Mouse (Mus musculus): ENCODE results near the gene Plcd1. TPM values are rescaled to one million over a fixed set of nuclear protein-coding genes. Genes with fewer than 3 reads are reported as not detected.

Plcd1 gene
- polyA plus RNA-seq, 1 experiment from 2014 or later, result 12.9 TPM

- H3K9ac ChIP-seq (replicated peaks; ENCODE audit: low read depth, low read length), result peak overlapping the region; percentile 43
- peaks cover 29% of the 10 kb centered on the region for H3K4me1 ChIP-seq (replicated peaks; ENCODE audit: control insufficient read depth, insufficient read depth, low read length)
- 3% methylated on average over 40 of the region's 45 CpGs for WGBS
- H3K27me3 ChIP-seq (replicated peaks; ENCODE audit: control insufficient read depth, insufficient read depth, low read length), result peaks cover 12% of the 10 kb centered on the region
- H3K27ac ChIP-seq (ENCODE audit: low read length), result no peak overlapping the region
- no peaks in the 10 kb centered on the region for H3K36me3 ChIP-seq (ENCODE audit: control insufficient read depth, insufficient read depth)
- peak overlapping the region; percentile 52 for H3K4me3 ChIP-seq (replicated peaks; ENCODE audit: low read length)
- no peaks in the 10 kb centered on the region for H3K9me3 ChIP-seq (ENCODE audit: control insufficient read depth, low read length)
- peak overlapping the region; percentile 70 for H3K4me2 ChIP-seq (ENCODE audit: low read length)
- ATAC-seq, result no peak
Measured at GRCm38 (mm10) chr9:119092473-119093418, 556 bp downstream of the Plcd1 start.

GRCm38 (mm10) chr9:119091581-119092310 is 1.6 kb downstream of the Plcd1 start:
- 72% methylated on average over 11 of the region's 12 CpGs for WGBS
- Histone ChIP-seq H3K9me3 (ENCODE audit: control insufficient read depth, low read length) (no peaks in the 10 kb centered on the region), H3K4me3 (replicated peaks; ENCODE audit: low read length) (peak overlapping the region; percentile 52), H3K27me3 (replicated peaks; ENCODE audit: control insufficient read depth, insufficient read depth, low read length) (peaks cover 12% of the 10 kb centered on the region), H3K27ac (ENCODE audit: low read length) (no peak overlapping the region), H3K4me1 (replicated peaks; ENCODE audit: control insufficient read depth, insufficient read depth, low read length) (peaks cover 29% of the 10 kb centered on the region), H3K36me3 (ENCODE audit: control insufficient read depth, insufficient read depth) (no peaks in the 10 kb centered on the region), H3K4me2 (ENCODE audit: low read length) (peak overlapping the region; percentile 70), H3K9ac (replicated peaks; ENCODE audit: low read depth, low read length) (no peak overlapping the region; the same call in 1 of the 2 replicates)
- ATAC-seq, result no peak

- Histone ChIP-seq H3K27ac (ENCODE audit: low read length) (no peak overlapping the region), H3K36me3 (ENCODE audit: control insufficient read depth, insufficient read depth) (no peaks in the 10 kb centered on the region), H3K4me2 (ENCODE audit: low read length) (no peak overlapping the region), H3K27me3 (replicated peaks; ENCODE audit: control insufficient read depth, insufficient read depth, low read length) (peaks cover 12% of the 10 kb centered on the region), H3K4me3 (replicated peaks; ENCODE audit: low read length) (no peak overlapping the region), H3K4me1 (replicated peaks; ENCODE audit: control insufficient read depth, insufficient read depth, low read length) (peaks cover 31% of the 10 kb centered on the region), H3K9me3 (ENCODE audit: control insufficient read depth, low read length) (no peaks in the 10 kb centered on the region), H3K9ac (replicated peaks; ENCODE audit: low read depth, low read length) (no peak overlapping the region)
- 91% methylated on average over 5 of the region's 5 CpGs for WGBS
- no peak for ATAC-seq
Measured at GRCm38 (mm10) chr9:119090462-119090861, 2.8 kb downstream of the Plcd1 start.

- Histone ChIP-seq H3K27ac (ENCODE audit: low read length) (no peak overlapping the region), H3K9ac (replicated peaks; ENCODE audit: low read depth, low read length) (no peak overlapping the region)
Measured at GRCm38 (mm10) chr9:119089437-119089836, 3.9 kb downstream of the Plcd1 start.

GRCm38 (mm10) chr9:119088148-119088801 is 5.0 kb downstream of the Plcd1 start:
- 2% methylated on average over 24 of the region's 24 CpGs for WGBS
- Histone ChIP-seq H3K9me3 (ENCODE audit: control insufficient read depth, low read length) (no peaks in the 10 kb centered on the region), H3K27ac (ENCODE audit: low read length) (no peak overlapping the region), H3K9ac (replicated peaks; ENCODE audit: low read depth, low read length) (0 out of 2 replicates have a peak overlapping the region, but pooled peaks have one; percentile 27), H3K27me3 (replicated peaks; ENCODE audit: control insufficient read depth, insufficient read depth, low read length) (peaks cover 8% of the 10 kb centered on the region), H3K36me3 (ENCODE audit: control insufficient read depth, insufficient read depth) (no peaks in the 10 kb centered on the region), H3K4me3 (replicated peaks; ENCODE audit: low read length) (peak overlapping the region; percentile 24), H3K4me1 (replicated peaks; ENCODE audit: control insufficient read depth, insufficient read depth, low read length) (peaks cover 27% of the 10 kb centered on the region), H3K4me2 (ENCODE audit: low read length) (peak overlapping the region; percentile 47)
- peak; percentile 52 for ATAC-seq

More at GRCm38 (mm10) chr9:119089437-119089836, 3.9 kb downstream of the Plcd1 start:
- H3K9me3 ChIP-seq (ENCODE audit: control insufficient read depth, low read length), result no peaks in the 10 kb centered on the region
- no peak for ATAC-seq
- H3K4me1 ChIP-seq (replicated peaks; ENCODE audit: control insufficient read depth, insufficient read depth, low read length), result peaks cover 31% of the 10 kb centered on the region
- WGBS, result 40% methylated on average over 7 of the region's 7 CpGs
- H3K4me2 ChIP-seq (ENCODE audit: low read length), result no peak overlapping the region
- H3K27me3 ChIP-seq (replicated peaks; ENCODE audit: control insufficient read depth, insufficient read depth, low read length), result peaks cover 9% of the 10 kb centered on the region
- no peak overlapping the region for H3K4me3 ChIP-seq (replicated peaks; ENCODE audit: low read length)
- no peaks in the 10 kb centered on the region for H3K36me3 ChIP-seq (ENCODE audit: control insufficient read depth, insufficient read depth)

- Histone ChIP-seq H3K4me2 (ENCODE audit: low read length) (no peak overlapping the region), H3K4me3 (replicated peaks; ENCODE audit: low read length) (no peak overlapping the region), H3K27ac (ENCODE audit: low read length) (no peak overlapping the region), H3K36me3 (ENCODE audit: control insufficient read depth, insufficient read depth) (no peaks in the 10 kb centered on the region), H3K27me3 (replicated peaks; ENCODE audit: control insufficient read depth, insufficient read depth, low read length) (peaks cover 8% of the 10 kb centered on the region), H3K9ac (replicated peaks; ENCODE audit: low read depth, low read length) (no peak overlapping the region), H3K9me3 (ENCODE audit: control insufficient read depth, low read length) (no peaks in the 10 kb centered on the region), H3K4me1 (replicated peaks; ENCODE audit: control insufficient read depth, insufficient read depth, low read length) (peaks cover 19% of the 10 kb centered on the region)
- ATAC-seq, result no peak
- WGBS, result 89% methylated on average over 5 of the region's 5 CpGs
Measured at GRCm38 (mm10) chr9:119087309-119087708, 6.0 kb downstream of the Plcd1 start.

- 60% methylated on average over 1 of the region's 1 CpGs for WGBS
- H3K9ac ChIP-seq (replicated peaks; ENCODE audit: low read depth, low read length), result no peak overlapping the region
- 0 out of 2 replicates have a peak, but pooled peaks cover 2% of the 10 kb centered on the region for H3K27me3 ChIP-seq (replicated peaks; ENCODE audit: control insufficient read depth, insufficient read depth, low read length)
- peaks cover 25% of the 10 kb centered on the region for H3K4me1 ChIP-seq (replicated peaks; ENCODE audit: control insufficient read depth, insufficient read depth, low read length)
- no peaks in the 10 kb centered on the region for H3K36me3 ChIP-seq (ENCODE audit: control insufficient read depth, insufficient read depth)
- H3K9me3 ChIP-seq (ENCODE audit: control insufficient read depth, low read length), result no peaks in the 10 kb centered on the region
- H3K4me2 ChIP-seq (ENCODE audit: low read length), result no peak overlapping the region
- no peak overlapping the region for H3K4me3 ChIP-seq (replicated peaks; ENCODE audit: low read length)
- H3K27ac ChIP-seq (ENCODE audit: low read length), result no peak overlapping the region
- no peak for ATAC-seq
Measured at GRCm38 (mm10) chr9:119086451-119086850, 6.9 kb downstream of the Plcd1 start.

GRCm38 (mm10) chr9:119083966-119084365 is 9.3 kb downstream of the Plcd1 start:
- Histone ChIP-seq H3K4me2 (ENCODE audit: low read length) (no peak overlapping the region), H3K9me3 (ENCODE audit: control insufficient read depth, low read length) (no peaks in the 10 kb centered on the region), H3K9ac (replicated peaks; ENCODE audit: low read depth, low read length) (no peak overlapping the region), H3K4me3 (replicated peaks; ENCODE audit: low read length) (no peak overlapping the region), H3K4me1 (replicated peaks; ENCODE audit: control insufficient read depth, insufficient read depth, low read length) (peaks cover 20% of the 10 kb centered on the region), H3K27ac (ENCODE audit: low read length) (no peak overlapping the region), H3K36me3 (ENCODE audit: control insufficient read depth, insufficient read depth) (no peaks in the 10 kb centered on the region), H3K27me3 (replicated peaks; ENCODE audit: control insufficient read depth, insufficient read depth, low read length) (0 out of 2 replicates have a peak, but pooled peaks cover 2% of the 10 kb centered on the region)
- no peak for ATAC-seq
- 88% methylated on average over 10 of the region's 10 CpGs for WGBS
